ENCODE assay signal across 9 mouse cellular contexts in genomic region chr2:32315751-32316150, GRCm38 (mm10). TPM values are rescaled to one million over a fixed set of nuclear protein-coding genes. Genes with fewer than 3 reads are reported as not detected.
A peak's percentile ranks its signal among the peaks of the same experiment; 100 is the strongest.
DNase-seq lines count a peak whose midpoint lies in the region; ATAC-seq lines count a peak whose summit lies in the region.
"Had no signal": no experiment of that assay in that cellular context is flagged by ENCODE, and none has a peak within 500 bp of the region (broad histone marks: within the 10 kb centered on the region; RNA-seq: fewer than 3 reads in every experiment).

No protein-coding gene starts in this region.

- ATAC-seq in hindbrain, embryonic 11.5 days (ENCODE audit: low FRiP score), result no peak
- no peak for ATAC-seq in hindbrain, embryonic 13.5 days (ENCODE audit: low FRiP score)
- no peak for ATAC-seq in limb, embryonic 15.5 days (ENCODE audit: insufficient number of reproducible peaks, low FRiP score, low TSS enrichment, low read depth)
- no peak for ATAC-seq in monocyte, adult 5-6 weeks (replicated peaks; ENCODE audit: insufficient number of reproducible peaks, low FRiP score, low TSS enrichment, poor library complexity, severe bottlenecking)
- no peak for ATAC-seq in CD4-positive, CD25-positive, alpha-beta regulatory T cell, adult 4 months
- no peak for ATAC-seq in forebrain, embryonic 13.5 days

- 32% methylated on average over 8 of the region's 8 CpGs for WGBS in hindbrain, embryonic 11.5 days
- WGBS in hindbrain, embryonic 13.5 days, result 39% methylated on average over 8 of the region's 8 CpGs
- WGBS in limb, embryonic 15.5 days, result 7% methylated on average over 8 of the region's 8 CpGs
- 17% methylated on average over 8 of the region's 8 CpGs for WGBS in forebrain, embryonic 13.5 days

- no peak overlapping the region for H3K9ac ChIP-seq in hindbrain, embryonic 11.5 days (ENCODE audit: low read depth, low read length)
- H3K9ac ChIP-seq in hindbrain, embryonic 13.5 days, result no peak overlapping the region
- 0 out of 2 replicates have a peak overlapping the region, but pooled peaks have one; percentile 21 for H3K9ac ChIP-seq in limb, embryonic 15.5 days
- H3K9ac ChIP-seq in forebrain, embryonic 13.5 days, result no peak overlapping the region

- no peak overlapping the region; the same call in 1 of the 2 replicates for H3K4me2 ChIP-seq in hindbrain, embryonic 11.5 days (replicated peaks; ENCODE audit: low read depth, low read length)
- H3K4me2 ChIP-seq in hindbrain, embryonic 13.5 days, result no peak overlapping the region
- peak overlapping the region; percentile 22 for H3K4me2 ChIP-seq in limb, embryonic 15.5 days
- no peak overlapping the region for H3K4me2 ChIP-seq in forebrain, embryonic 13.5 days

- H3K9me3 ChIP-seq in hindbrain, embryonic 11.5 days (ENCODE audit: control insufficient read depth, low read length), result no peaks in the 10 kb centered on the region
- H3K9me3 ChIP-seq in hindbrain, embryonic 13.5 days, result no peaks in the 10 kb centered on the region
- no peaks in the 10 kb centered on the region for H3K9me3 ChIP-seq in limb, embryonic 15.5 days
- H3K9me3 ChIP-seq in forebrain, embryonic 13.5 days (replicated peaks), result no peaks in the 10 kb centered on the region

- DNase-seq in hindbrain, embryonic 11.5 days (ENCODE audit: low spot score), result no peak
- DNase-seq in Muller cell, postnatal 12 days (ENCODE audit: inconsistent ontology term), result peak; percentile 12
- DNase-seq in heart, adult 18-20 months, result peak; percentile 33 to 65
- DNase-seq: left cerebral cortex, postnatal 4 days had no signal

- H3K27me3 ChIP-seq in hindbrain, embryonic 11.5 days (ENCODE audit: control insufficient read depth, insufficient read depth, low read length), result no peaks in the 10 kb centered on the region; the same call in 1 of the 2 replicates
- H3K27me3 ChIP-seq in hindbrain, embryonic 13.5 days, result peaks cover 80% of the 10 kb centered on the region
- no peaks in the 10 kb centered on the region for H3K27me3 ChIP-seq in limb, embryonic 15.5 days
- H3K27me3 ChIP-seq in forebrain, embryonic 13.5 days, result peaks cover 27% of the 10 kb centered on the region

- peaks cover 8% of the 10 kb centered on the region for H3K4me1 ChIP-seq in hindbrain, embryonic 11.5 days (replicated peaks; ENCODE audit: control insufficient read depth, insufficient read depth, low read length)
- peaks cover 52% of the 10 kb centered on the region for H3K4me1 ChIP-seq in hindbrain, embryonic 13.5 days (replicated peaks)
- H3K4me1 ChIP-seq in limb, embryonic 15.5 days, result peaks cover 70% of the 10 kb centered on the region
- H3K4me1 ChIP-seq in forebrain, embryonic 13.5 days, result peaks cover 40% of the 10 kb centered on the region

- H3K4me3 ChIP-seq in hindbrain, embryonic 11.5 days (ENCODE audit: low read depth, low read length), result no peak overlapping the region
- H3K4me3 ChIP-seq in hindbrain, embryonic 13.5 days, result no peak overlapping the region
- 0 out of 2 replicates have a peak overlapping the region, but pooled peaks have one; percentile 1 for H3K4me3 ChIP-seq in limb, embryonic 15.5 days
- no peak overlapping the region for H3K4me3 ChIP-seq in forebrain, embryonic 13.5 days

- H3K36me3 ChIP-seq in hindbrain, embryonic 11.5 days (ENCODE audit: control insufficient read depth, insufficient read depth, low read length), result no peaks in the 10 kb centered on the region
- H3K36me3 ChIP-seq in hindbrain, embryonic 13.5 days, result peaks cover 54% of the 10 kb centered on the region
- H3K36me3 ChIP-seq in limb, embryonic 15.5 days, result peaks cover 14% of the 10 kb centered on the region
- H3K36me3 ChIP-seq in forebrain, embryonic 13.5 days (ENCODE audit: poor library complexity, severe bottlenecking), result peaks cover 4% of the 10 kb centered on the region; the same call in 1 of the 2 replicates

- H3K27ac ChIP-seq in hindbrain, embryonic 11.5 days (ENCODE audit: low read depth, low read length), result peak overlapping the region; percentile 6; the same call in 1 of the 2 replicates
- no peak overlapping the region for H3K27ac ChIP-seq in hindbrain, embryonic 13.5 days
- peak overlapping the region; percentile 100 for H3K27ac ChIP-seq in limb, embryonic 15.5 days
- no peak overlapping the region for H3K27ac ChIP-seq in forebrain, embryonic 13.5 days

RNA-seq across cellular contexts. Expression of gene Swi5, which starts 27.9 kb away (rescaled TPM):
- polyA plus RNA-seq in hindbrain, embryonic 11.5 days (2014; fragmentation: Nextera tagmentation; extraction: Ambion mirVana), result 185 and 378 TPM in 2 replicates
- 437 and 458 TPM in 2 replicates for polyA plus RNA-seq in hindbrain, embryonic 13.5 days (2015; fragmentation: Nextera tagmentation; extraction: Ambion mirVana)
- total RNA-seq in heart, adult 18-20 months (2021), result 100 to 1,000 TPM; 214 to 232 TPM
- 370 and 413 TPM in 2 replicates for polyA plus RNA-seq in limb, embryonic 15.5 days (2015; fragmentation: Nextera tagmentation; extraction: Ambion mirVana)
- total RNA-seq in monocyte, adult 5-6 weeks (2017), result 108 to 121 TPM (median 114 TPM) in 3 replicates
- 100 to 1,000 TPM; 162 to 183 TPM for polyA plus RNA-seq in CD4-positive, CD25-positive, alpha-beta regulatory T cell, adult 4 months (2017; shearing (Covaris generic))
- polyA plus RNA-seq in forebrain, embryonic 13.5 days (2015; fragmentation: Nextera tagmentation; extraction: Ambion mirVana), result 466 and 470 TPM in 2 replicates

RNA-seq across cellular contexts. Expression of gene Golga2, which starts 28.6 kb away (rescaled TPM):
- polyA plus RNA-seq in hindbrain, embryonic 11.5 days (2014; fragmentation: Nextera tagmentation; extraction: Ambion mirVana), result 14.6 and 17.7 TPM in 2 replicates
- polyA plus RNA-seq in hindbrain, embryonic 13.5 days (2015; fragmentation: Nextera tagmentation; extraction: Ambion mirVana), result 25.6 and 26.5 TPM in 2 replicates
- 10 to 100 TPM; 67.6 to 75.5 TPM for total RNA-seq in heart, adult 18-20 months (2021)
- 36.5 and 36.6 TPM in 2 replicates for polyA plus RNA-seq in limb, embryonic 15.5 days (2015; fragmentation: Nextera tagmentation; extraction: Ambion mirVana)
- total RNA-seq in monocyte, adult 5-6 weeks (2017), result 55.3 to 73.2 TPM (median 60.2 TPM) in 3 replicates
- polyA plus RNA-seq in CD4-positive, CD25-positive, alpha-beta regulatory T cell, adult 4 months (2017; shearing (Covaris generic)), result 10 to 100 TPM; 18.1 to 21.3 TPM
- 20.5 and 23.4 TPM in 2 replicates for polyA plus RNA-seq in forebrain, embryonic 13.5 days (2015; fragmentation: Nextera tagmentation; extraction: Ambion mirVana)

RNA-seq across cellular contexts. Expression of gene Ciz1, which starts 36.4 kb away (rescaled TPM):
- 42.4 and 49.0 TPM in 2 replicates for polyA plus RNA-seq in hindbrain, embryonic 11.5 days (2014; fragmentation: Nextera tagmentation; extraction: Ambion mirVana)
- 52.4 and 53.7 TPM in 2 replicates for polyA plus RNA-seq in hindbrain, embryonic 13.5 days (2015; fragmentation: Nextera tagmentation; extraction: Ambion mirVana)
- total RNA-seq in heart, adult 18-20 months (2021), result 10 to 100 TPM; 19.1 to 27.2 TPM
- polyA plus RNA-seq in limb, embryonic 15.5 days (2015; fragmentation: Nextera tagmentation; extraction: Ambion mirVana), result 42.7 and 46.2 TPM in 2 replicates
- 47.7 to 111 TPM (median 96.8 TPM) in 3 replicates for total RNA-seq in monocyte, adult 5-6 weeks (2017)
- 100 to 1,000 TPM in 1 of 2 experiments, 10 to 100 TPM in 1; 58.7 to 103 TPM for polyA plus RNA-seq in CD4-positive, CD25-positive, alpha-beta regulatory T cell, adult 4 months (2017; shearing (Covaris generic))
- 49.0 and 52.4 TPM in 2 replicates for polyA plus RNA-seq in forebrain, embryonic 13.5 days (2015; fragmentation: Nextera tagmentation; extraction: Ambion mirVana)

RNA-seq across cellular contexts. Expression of gene Dnm1, which starts 37.4 kb away (rescaled TPM):
- 17.4 and 22.6 TPM in 2 replicates for polyA plus RNA-seq in hindbrain, embryonic 11.5 days (2014; fragmentation: Nextera tagmentation; extraction: Ambion mirVana)
- 42.7 and 44.3 TPM in 2 replicates for polyA plus RNA-seq in hindbrain, embryonic 13.5 days (2015; fragmentation: Nextera tagmentation; extraction: Ambion mirVana)
- 1 to 10 TPM; 3.6 to 4.4 TPM for total RNA-seq in heart, adult 18-20 months (2021)
- 20.5 and 26.6 TPM in 2 replicates for polyA plus RNA-seq in limb, embryonic 15.5 days (2015; fragmentation: Nextera tagmentation; extraction: Ambion mirVana)
- not detected in 3 replicates for total RNA-seq in monocyte, adult 5-6 weeks (2017)
- not detected for polyA plus RNA-seq in CD4-positive, CD25-positive, alpha-beta regulatory T cell, adult 4 months (2017; shearing (Covaris generic))
- polyA plus RNA-seq in forebrain, embryonic 13.5 days (2015; fragmentation: Nextera tagmentation; extraction: Ambion mirVana), result 13.7 and 20.2 TPM in 2 replicates

RNA-seq across cellular contexts. Expression of gene Uck1, which starts 55.8 kb away (rescaled TPM):
- 56.0 and 64.1 TPM in 2 replicates for polyA plus RNA-seq in hindbrain, embryonic 11.5 days (2014; fragmentation: Nextera tagmentation; extraction: Ambion mirVana)
- 78.6 and 80.2 TPM in 2 replicates for polyA plus RNA-seq in hindbrain, embryonic 13.5 days (2015; fragmentation: Nextera tagmentation; extraction: Ambion mirVana)
- total RNA-seq in heart, adult 18-20 months (2021), result 10 to 100 TPM; 20.3 to 26.7 TPM
- polyA plus RNA-seq in limb, embryonic 15.5 days (2015; fragmentation: Nextera tagmentation; extraction: Ambion mirVana), result 62.2 and 68.1 TPM in 2 replicates
- 23.0 to 35.3 TPM (median 26.8 TPM) in 3 replicates for total RNA-seq in monocyte, adult 5-6 weeks (2017)
- 10 to 100 TPM; 33.3 to 42.0 TPM for polyA plus RNA-seq in CD4-positive, CD25-positive, alpha-beta regulatory T cell, adult 4 months (2017; shearing (Covaris generic))
- 76.9 and 89.3 TPM in 2 replicates for polyA plus RNA-seq in forebrain, embryonic 13.5 days (2015; fragmentation: Nextera tagmentation; extraction: Ambion mirVana)

Comparison
In these comparisons a context has a peak if more than half of its experiments do, and no peak if none do; other contexts are left out.
1. H3K27ac ChIP-seq: peak in hindbrain, embryonic 11.5 days (single experiment) and limb, embryonic 15.5 days (single experiment); none in hindbrain, embryonic 13.5 days (single experiment) and forebrain, embryonic 13.5 days (single experiment).